Mouse (Mus musculus): Measurements from ENCODE around the gene Cdh4.

Gene Cdh4

DNA sequence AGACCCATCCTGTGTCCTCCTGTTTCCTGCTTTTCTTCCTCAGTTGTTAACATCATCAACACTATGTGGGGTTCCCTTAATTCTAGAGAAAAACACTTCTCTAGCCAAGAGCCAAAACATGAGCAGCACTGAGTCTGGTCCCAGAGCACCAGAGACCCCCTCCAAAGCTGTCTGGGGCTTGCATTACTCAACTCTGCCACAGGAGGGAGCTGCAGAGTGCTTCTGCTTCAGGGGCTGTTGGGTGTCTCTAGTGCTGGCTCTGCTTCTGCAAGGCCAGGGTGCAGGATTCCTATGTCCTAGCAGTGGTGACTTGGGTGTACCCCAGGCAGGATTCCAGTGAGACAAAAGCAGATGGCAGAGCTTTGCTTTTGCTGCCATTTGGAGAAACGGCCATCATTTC lies 239.2 kb downstream of the Cdh4 start:
- DNase-seq (ENCODE audit: low spot score) = peak; percentile 2

DNA sequence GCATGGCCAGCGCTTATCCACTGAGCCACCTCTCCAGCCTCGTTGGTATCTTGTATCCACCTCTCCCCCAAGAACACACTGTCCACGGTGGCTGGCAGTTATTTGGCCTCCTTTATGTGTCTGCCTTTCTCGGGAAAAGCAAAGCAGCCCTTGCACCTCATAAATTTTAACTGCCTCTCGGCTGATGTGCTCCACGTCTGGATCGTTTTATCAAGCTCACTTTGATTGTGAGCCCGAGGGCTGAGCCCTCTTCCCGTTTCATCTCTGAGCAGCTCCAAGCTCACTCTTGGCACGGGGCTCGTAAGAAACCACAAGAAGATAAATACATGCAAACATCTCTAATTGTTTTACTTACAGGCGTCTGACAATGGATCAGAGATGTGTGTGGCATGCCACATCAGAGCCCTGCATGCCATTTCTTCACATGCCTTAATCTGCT lies 245.0 kb downstream of the Cdh4 start:
- no peak for DNase-seq (ENCODE audit: low spot score)

DNA sequence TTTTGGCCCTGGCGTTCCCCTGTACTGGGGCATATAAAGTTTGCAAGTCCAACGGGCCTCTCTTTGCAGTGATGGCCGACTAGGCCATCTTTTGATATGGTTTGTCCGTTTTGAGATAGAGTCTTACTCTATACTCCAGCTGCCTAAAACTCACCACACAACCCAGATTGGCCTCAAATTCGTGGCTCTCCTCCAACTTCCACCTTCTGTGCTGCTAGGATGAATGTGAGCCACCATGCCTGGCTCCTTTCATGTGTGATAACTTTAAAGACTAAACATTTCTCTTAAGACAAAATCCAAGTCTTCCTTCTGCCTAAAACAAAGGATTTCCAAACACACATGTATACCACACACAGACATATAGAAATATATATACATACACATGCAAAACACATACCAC lies 246.7 kb downstream of the Cdh4 start:
- no peak for DNase-seq (ENCODE audit: low spot score)

DNA sequence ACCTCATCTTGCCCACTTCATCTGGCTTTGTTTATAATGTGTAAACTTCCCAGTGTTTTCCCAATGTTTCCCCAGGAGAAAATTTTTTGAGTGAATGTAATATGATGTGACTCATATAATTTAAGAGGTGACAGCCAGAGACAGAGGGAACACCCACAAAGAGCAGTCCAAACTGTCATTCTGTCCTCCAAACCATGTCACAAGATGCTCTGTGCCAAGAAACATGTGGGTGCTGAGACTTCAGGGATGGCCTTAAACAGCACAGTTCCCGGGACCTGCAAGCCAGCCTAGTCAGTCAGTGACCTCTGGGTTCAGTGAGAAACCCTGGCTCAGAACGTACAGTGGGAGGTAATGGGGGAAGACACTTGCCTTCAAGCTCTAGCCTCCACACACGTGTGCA lies 247.5 kb downstream of the Cdh4 start:
- DNase-seq (ENCODE audit: low spot score) = no peak

DNA sequence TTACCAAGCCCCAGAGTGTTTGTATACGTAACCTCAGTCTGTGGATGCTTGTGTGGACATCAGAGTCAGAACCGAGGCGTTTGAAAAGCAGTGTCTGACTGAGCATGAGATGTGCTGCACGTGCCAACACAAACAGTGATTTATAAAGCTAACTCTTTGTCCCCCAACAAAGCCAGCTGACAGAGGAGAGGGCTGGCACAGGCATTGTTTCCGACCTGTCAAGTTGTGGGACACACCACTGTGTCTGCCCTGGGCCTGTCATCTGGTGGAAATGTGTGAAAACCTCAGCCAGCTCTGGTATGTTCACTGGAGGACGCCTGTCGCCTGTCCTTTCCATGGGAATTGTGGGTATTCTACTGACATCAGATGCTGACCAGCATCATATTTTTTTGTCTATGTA lies 248.3 kb downstream of the Cdh4 start:
- no peak for DNase-seq (ENCODE audit: low spot score)

DNA sequence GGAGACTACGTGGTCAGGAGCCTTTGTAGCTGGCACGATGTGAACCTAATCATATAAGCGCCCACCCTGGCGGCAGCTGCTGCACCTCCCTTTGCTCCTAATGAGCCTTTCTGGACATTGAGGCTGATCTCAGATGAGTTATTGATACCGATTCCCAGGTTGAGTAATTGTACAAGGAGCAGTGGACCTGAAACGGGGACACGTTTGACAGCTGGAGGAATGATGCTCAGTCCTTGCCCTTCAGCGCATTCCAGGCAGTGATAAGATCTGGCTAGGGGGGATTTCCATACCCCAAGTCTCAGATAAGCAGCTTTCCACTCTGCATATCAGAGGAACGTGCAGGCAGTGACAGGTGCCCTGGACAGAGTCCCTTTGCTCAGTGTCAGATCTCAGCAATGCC lies 252.7 kb downstream of the Cdh4 start:
- no peak for DNase-seq (ENCODE audit: low spot score)

DNA sequence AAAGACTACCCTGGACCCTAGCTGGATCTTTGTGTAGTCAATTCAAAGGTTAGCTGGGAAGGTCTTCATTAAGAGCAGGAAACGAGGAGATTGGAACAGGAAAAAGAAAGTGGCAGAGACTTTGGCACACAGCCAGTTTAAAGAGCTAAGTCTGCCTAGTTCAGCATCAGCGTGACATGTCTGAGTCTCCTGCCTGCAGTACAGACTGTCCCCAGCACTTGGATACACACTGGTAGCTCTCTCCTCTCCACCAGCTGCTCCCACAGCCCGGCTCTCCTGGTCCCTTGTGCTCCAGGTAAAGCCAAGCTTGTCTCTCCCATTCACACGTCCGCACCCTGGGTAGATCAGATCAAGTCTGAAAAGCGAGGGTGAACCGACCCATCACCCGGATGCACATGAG lies 255.4 kb downstream of the Cdh4 start:
- no peak for DNase-seq (ENCODE audit: low spot score)

DNA sequence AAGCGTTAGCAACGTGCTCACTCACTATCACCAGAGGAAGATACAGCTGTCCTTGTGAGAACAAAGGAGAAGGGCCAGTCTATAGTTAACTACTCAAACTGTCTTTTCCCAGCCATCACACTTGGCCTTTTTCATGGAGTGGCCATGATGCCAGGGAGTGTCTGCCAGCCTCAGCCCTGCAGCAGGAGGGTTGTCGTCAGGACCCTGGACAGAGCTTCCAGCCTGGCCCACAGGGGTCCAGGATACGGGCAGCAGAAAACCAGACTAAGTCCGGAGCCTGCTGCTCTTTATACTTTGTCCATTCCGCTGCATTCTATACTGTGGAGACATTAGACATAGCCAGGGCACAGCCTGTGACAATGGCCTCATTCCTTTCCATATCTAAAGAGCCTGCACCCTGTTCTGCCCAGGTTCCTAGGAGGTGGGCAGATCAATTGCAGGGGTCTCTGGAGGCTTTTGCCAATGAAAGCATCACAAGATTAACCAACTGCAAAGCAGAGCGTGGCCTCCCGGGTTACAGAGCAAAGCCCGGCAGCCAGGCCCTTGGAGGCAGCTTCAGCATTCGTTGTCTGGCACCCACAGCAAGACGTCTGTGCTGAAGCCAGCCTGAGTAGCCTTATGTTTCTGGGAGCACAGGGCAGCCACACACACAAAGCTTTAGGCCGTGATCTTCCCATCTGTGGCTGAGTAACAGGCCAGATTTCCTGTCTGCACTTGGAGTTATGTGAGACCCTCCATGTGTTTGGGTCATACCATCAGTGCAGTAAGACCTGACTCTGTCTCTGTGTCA lies 256.2 kb downstream of the Cdh4 start:
- DNase-seq (ENCODE audit: low spot score) = no peak

DNA sequence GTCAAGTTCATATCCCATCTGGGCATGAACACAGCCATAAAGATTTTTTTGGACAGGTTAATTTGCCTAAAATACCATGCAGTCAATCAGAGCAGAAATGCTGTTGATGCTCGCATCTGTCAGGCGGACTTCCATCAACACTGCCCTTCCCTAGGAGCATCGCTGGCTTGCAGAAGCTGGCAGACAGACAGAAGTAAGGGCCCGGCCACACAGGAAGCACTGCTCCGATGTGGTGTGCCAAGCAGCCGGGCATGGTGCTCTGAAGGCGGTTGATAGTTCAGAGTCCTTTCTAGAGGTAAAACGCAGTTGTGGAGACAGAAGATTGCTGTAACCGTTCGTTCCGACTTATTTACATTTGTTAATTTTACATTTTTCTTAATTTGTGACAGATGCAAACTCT lies 262.8 kb downstream of the Cdh4 start:
- DNase-seq (ENCODE audit: low spot score) = no peak

DNA sequence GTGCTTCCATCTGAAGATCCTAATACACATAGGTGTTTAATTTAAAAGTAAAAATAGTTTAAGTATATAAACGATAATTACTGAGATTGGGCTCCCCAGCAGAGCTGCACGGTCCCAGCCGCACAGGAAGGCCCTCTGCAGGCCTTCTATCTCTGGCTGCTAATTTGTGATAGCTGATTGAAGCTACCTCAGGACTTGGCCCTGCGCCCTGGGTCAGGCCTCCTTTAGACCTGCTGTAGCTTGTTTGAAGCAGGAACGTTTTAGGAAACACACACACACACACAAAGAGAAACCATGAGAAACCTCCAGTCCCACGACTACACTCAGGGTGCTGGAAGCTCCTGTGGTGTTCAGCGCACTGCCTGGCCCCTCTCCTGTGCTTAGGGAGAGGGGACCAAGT lies 263.2 kb downstream of the Cdh4 start:
- no peak for DNase-seq (ENCODE audit: low spot score)

DNA sequence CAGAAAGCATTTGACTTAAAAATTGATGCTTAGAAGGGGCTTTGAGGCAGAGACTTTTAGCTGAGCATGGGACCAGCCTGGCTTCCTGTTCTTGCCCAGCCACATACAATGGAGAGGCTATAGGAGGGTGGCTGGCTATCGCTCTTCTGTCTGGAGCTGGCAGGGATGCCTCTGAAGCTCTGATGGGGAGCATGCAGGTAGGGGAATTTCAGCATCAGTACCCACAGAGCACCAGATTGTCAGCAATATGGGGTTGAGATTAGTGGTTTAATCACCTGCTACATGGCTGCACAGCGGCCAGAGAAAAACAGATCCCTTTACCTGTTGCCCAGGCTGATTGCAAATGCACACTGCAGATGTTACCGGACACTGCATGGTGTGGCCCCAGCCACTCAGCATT lies 264.4 kb downstream of the Cdh4 start:
- DNase-seq (ENCODE audit: low spot score) = no peak

DNA sequence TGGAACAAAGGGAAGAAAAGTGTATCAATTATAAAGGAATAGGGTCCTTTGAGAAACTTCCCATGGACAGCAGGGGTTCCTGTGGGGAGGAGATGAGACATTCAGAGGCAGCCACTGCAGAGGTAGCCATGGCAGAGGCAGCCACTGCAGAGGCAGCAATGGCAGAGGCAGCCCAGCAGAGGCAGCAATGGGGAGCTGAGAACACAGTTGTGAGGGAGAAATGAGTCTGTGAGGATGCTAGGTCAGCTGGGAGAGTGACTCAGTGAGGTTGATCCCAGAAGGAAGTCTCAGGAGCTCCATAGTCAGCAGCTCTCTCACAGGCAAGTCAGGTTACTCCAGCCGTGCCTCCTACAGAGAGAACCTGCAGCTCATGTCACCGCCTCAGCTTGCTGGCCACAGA lies 266.9 kb downstream of the Cdh4 start:
- DNase-seq (ENCODE audit: low spot score) = no peak

DNA sequence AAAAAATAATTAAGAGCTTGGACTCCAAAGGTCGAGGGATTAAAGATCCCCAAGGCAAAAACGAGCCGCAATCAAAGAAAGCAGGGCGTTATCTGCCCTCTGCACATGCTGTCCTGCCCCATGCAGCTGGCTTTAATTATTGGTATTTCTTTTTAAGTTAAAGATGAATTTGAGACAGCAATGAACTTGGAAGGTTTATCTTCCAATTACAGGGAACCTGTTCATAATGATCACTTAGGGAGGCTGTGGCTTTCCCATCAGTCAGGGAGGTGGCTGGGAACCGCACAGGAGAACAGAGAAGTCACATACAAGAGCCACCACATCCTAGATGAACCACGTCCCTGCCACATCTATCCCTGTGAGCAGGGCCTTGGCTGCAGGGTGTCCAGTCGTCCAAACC lies 270.5 kb downstream of the Cdh4 start:
- DNase-seq (ENCODE audit: low spot score) = no peak

DNA sequence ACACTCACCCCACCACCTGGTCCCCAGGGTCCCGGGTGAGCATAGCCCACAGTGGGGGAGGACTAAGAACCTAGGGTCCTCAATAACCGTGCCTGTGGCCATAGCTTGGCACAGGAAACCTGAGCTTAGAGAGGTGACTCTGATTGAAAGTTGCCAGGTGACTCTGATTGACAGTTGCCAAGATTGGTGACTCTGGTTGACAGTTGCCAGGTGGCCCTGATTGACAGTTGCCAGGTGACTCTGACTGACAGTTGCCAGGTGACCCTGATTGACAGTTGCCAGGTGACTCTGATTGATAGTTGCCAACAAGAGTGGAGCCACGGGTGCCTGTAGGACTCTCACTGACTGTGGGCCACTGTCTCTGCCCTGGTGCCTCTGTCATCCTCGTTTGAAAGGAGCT lies 271.1 kb downstream of the Cdh4 start:
- no peak for DNase-seq (ENCODE audit: low spot score)

DNA sequence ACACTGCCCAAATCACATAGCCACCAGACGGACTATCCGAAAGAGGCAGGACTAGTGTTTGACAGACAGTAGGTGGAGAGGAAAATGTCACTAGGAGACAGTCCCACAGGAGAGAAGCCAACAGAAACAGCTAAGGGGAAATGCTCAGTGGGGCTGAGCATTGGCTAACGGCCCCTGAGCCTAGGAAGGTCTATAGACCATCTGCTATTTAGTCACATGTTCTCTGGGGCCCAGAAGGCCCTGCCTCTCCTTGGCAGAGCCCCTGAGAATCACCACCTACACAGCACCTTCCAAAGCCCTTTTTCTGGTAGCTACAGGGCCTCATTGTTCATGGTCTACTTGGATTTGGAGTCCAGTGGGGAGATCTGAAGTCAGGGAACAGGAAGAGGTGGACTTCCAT lies 271.9 kb downstream of the Cdh4 start:
- DNase-seq (ENCODE audit: low spot score) = no peak

DNA sequence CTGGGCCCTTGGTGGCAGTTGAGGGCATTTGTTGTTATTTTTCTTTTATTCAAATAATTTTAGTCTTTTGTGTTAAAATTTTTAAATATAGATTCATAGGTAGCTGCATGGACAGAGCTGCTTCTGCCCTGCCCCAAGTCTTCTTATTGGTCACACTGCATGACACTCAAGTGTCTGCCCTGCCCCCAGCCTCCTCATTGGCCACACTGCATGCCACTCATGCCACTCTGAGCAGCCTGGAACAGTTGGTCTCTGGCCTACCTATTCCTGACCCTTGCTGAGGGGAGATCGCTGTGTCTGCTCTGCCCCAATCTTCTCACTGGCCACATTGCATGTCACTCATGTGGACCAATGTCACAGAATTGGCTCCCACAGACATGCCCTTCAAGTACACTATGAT lies 273.1 kb downstream of the Cdh4 start:
- no peak for DNase-seq (ENCODE audit: low spot score)

DNA sequence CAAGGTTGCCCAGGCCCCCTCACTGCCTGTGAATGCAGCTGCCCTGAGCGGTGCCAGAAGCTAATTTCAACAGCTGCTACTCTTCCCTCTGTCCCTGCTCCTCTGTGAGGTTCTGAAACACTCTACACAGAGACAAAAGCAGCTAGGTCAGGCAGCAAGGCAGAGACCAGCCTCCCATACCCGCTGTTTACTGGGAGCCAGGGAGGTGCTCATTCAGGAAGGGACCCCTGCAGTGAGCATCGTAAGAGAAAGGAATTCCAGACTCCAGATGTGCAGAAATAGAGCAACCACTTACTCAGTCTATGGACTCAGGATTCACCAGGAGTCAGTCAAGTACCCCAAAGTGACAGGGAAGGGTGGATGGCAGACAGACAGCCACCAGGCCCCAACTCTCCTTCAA lies 278.1 kb downstream of the Cdh4 start:
- no peak for DNase-seq (ENCODE audit: low spot score)

DNA sequence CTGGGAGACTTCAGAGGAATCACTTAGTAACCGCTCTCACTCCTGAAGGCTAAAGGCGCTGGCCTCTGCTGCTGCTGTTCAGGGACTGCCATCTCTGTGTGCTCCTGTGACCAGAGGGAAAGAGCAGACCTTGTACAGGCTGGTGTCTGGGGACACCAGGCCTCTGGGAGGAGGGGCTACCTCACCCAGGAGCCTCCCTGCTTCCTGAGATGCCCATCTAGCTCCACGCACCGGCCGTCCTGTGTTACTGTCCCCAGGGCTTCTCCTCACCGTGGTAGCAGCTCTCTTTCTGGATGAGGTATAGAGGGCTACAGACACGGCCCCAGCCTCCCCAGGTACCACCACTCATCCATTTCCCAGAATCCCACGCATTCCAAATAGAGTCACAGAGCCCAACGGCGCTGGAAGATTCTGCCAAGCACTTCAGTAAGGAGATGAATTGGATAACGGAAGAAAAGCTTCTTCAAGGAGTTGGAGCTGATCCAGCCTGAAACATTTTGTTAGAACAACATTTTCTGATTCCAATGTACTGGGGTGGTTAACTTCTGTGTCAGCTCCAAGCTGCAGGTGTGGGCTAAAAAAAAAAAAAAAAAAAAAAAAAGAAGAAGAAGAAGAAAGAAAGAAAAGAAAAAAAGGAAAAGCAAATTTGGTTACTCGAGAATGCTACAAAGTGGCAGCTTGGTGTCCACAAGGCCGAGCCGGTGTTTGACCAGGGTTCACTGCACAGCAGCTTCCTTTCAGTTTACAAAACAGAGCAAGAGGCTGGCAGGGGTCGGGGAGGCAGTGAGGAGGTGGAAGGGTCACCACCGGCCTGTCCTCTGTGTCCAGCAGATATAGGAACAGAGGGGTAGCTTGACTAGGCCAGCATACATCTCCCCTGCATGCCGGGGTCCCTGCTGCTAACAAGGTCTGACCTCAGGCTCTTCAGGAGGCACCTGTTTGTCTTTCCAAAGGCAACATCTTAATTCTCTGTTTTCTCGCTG lies 279.6 kb downstream of the Cdh4 start:
- no peak for DNase-seq (ENCODE audit: low spot score)

DNA sequence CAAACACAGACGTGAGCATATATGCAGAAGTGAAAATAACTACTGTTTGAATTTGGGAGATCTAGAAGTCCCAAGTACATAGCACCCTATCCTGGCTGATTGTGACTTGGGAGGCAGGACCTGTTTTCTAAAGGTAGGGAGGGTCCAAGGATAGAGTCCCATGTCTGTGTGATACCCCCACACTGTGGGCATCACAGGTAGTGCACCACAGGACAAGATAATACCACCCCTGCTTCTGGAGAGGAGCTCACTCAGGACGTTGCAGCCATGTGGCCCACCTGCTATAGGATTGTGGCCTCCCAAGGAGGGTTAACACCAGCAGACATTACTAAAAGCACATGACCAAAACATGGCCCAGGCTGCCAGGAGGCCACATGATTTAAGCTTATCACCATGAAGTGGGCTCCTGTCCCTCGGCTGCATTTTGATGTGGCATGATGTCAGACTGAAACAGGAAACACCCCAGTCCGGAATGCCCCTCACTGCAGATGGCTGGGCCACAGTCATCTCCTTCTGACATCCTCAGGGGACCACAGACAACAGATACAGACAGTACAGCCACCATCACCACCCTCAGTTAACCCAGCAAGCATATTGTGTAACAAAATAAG lies 280.6 kb downstream of the Cdh4 start:
- DNase-seq (ENCODE audit: low spot score) = no peak

DNA sequence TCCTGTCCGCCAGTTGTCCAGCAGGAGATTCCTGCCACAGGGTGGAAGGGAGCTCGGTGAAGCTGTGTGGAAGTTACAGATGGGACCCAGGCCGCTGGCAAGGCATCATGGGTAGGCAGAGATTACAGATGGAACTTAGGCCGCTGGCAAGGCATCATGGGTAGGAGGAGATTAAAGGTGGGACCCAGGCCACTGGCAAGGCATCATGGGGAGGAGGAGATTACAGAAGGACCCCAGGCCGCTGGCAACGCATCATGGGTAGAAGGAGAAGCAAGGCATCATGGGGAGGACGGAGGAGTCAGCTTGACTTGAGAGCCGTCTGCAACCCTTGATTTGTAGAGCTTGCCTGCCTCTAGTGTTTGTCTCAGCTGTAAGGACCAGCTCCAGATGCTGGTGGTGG lies 281.2 kb downstream of the Cdh4 start:
- DNase-seq (ENCODE audit: low spot score) = no peak

DNA sequence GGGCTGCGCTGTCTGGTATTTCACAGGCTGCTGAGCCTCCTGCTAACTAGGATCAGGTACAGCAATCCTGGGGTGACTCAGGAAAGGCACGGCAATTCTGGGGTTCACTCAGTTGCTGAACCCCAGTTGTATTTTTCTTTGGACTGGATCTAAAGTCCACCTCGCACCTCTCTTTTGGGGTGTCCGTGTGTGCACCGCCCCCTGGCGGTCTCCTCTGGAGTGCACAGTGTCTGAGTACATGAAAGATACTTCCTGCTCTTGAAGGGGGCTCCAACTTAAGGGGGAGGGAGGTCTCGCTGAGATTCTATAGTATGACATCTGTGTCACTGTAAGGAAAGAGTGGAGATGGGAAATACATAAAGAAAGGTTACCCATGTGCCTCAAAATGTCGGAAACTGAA lies 286.8 kb downstream of the Cdh4 start:
- DNase-seq (ENCODE audit: low spot score) = no peak

DNA sequence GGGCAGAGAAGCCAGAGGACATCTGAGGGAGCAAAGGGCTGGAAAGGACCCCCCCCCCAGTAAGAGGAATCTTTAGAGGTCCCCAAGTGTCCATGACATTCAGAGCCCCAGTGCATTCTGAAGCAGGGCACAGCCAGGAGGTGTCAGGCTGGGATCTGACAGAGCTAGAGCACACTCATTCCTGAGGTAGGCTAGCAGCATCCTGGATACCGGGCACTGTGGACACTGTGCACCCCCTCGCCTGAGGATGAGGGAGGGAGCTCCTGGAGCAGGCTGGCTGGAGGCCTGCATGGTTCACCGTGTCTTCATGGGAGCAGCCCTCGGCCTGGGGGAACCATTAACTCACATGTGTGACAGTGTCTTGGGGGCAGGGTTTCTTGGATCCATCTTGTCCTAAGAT lies 287.6 kb downstream of the Cdh4 start:
- DNase-seq (ENCODE audit: low spot score) = no peak

All from c-Kit-positive CD71-positive TER-119-positive erythroid progenitor cells, embryonic 14.5 days (primary cell).